Mouse (Mus musculus): ENCODE measurements around the gene Fam193b. TPM values are rescaled to one million over a fixed set of nuclear protein-coding genes. Genes with fewer than 3 reads are reported as not detected.
A peak's percentile ranks its signal among the peaks of the same experiment; 100 is the strongest.
"Not testable (repeated sequence)": the region's sequence is repeated elsewhere in the genome, so short reads cannot be mapped to it uniquely, and the experiment has no call there.

The Fam193b gene
- total RNA-seq (2021), result 75.2 and 75.3 TPM in 2 replicates
- long read RNA-seq, full-length matches to known transcripts, result 2 of 59 reads
- long read RNA-seq, partial matches to known transcripts, result 30 of 59 reads
- long read RNA-seq, other reads (novel, unspliced or antisense), result 27 of 59 reads

GRCm38 (mm10) chr13:55571027-55571751 lies at the start of gene Fam193b:
TSS of gene Fam193b (minus strand) at chr13:55571120.
- peak; percentile 96 for DNase-seq

- no peak for DNase-seq
Observed at GRCm38 (mm10) chr13:55620275-55620674, 49.4 kb upstream of the Fam193b start.

- DNase-seq, result no peak
Observed at GRCm38 (mm10) chr13:55619328-55619727, 48.4 kb upstream of the Fam193b start.

GRCm38 (mm10) chr13:55613471-55613870 lies 42.6 kb upstream of the Fam193b start:
- no peak for DNase-seq

- DNase-seq, result no peak
Observed at GRCm38 (mm10) chr13:55611996-55612395, 41.1 kb upstream of the Fam193b start.

GRCm38 (mm10) chr13:55607624-55608006 lies 36.7 kb upstream of the Fam193b start:
- DNase-seq, result no peak

- no peak for DNase-seq
Observed at GRCm38 (mm10) chr13:55606899-55607623, 36.1 kb upstream of the Fam193b start.

- DNase-seq, result no peak
Observed at GRCm38 (mm10) chr13:55604606-55605005, 33.7 kb upstream of the Fam193b start.

- peak; percentile 83 for DNase-seq
Observed at GRCm38 (mm10) chr13:55601611-55602010, 30.7 kb upstream of the Fam193b start.

GRCm38 (mm10) chr13:55600657-55601056 lies 29.7 kb upstream of the Fam193b start:
- DNase-seq, result no peak

- DNase-seq, result peak; percentile 91
Observed at GRCm38 (mm10) chr13:55599566-55600540, 28.9 kb upstream of the Fam193b start, which contains the start of gene B4galt7. TSS of gene B4galt7 (plus strand) at chr13:55599896.

GRCm38 (mm10) chr13:55596802-55597201 lies 25.9 kb upstream of the Fam193b start:
- no peak for DNase-seq

- peak; percentile 42 for DNase-seq
Observed at GRCm38 (mm10) chr13:55595375-55595774, 24.5 kb upstream of the Fam193b start.

- no peak for DNase-seq
Observed at GRCm38 (mm10) chr13:55593254-55593747, 22.4 kb upstream of the Fam193b start.

GRCm38 (mm10) chr13:55592512-55593253 lies 21.8 kb upstream of the Fam193b start:
- DNase-seq, result peak; percentile 97

- no peak for DNase-seq
Observed at GRCm38 (mm10) chr13:55591961-55592490, 21.1 kb upstream of the Fam193b start.

- no peak for DNase-seq
Observed at GRCm38 (mm10) chr13:55578086-55578485, 7.2 kb upstream of the Fam193b start.

- not testable (repeated sequence) for DNase-seq
Observed at GRCm38 (mm10) chr13:55576872-55577271, 6.0 kb upstream of the Fam193b start.

GRCm38 (mm10) chr13:55575932-55576331 lies 5.0 kb upstream of the Fam193b start:
- DNase-seq, result no peak

- no peak for DNase-seq
Observed at GRCm38 (mm10) chr13:55574321-55574720, 3.4 kb upstream of the Fam193b start.

GRCm38 (mm10) chr13:55573432-55573831 lies 2.5 kb upstream of the Fam193b start, which contains the start of gene Tmed9:
TSS of gene Tmed9 (plus strand) at chr13:55573732.
- no peak for DNase-seq
